Mouse (Mus musculus) kidney, embryonic 15.5 days (tissue): ENCODE results near the gene Pdcd11. TPM values are rescaled to one million over a fixed set of nuclear protein-coding genes. Genes with fewer than 3 reads are reported as not detected.

Experiments
- ATAC-seq: fragments of 200-750 bp; cut with Nextera tagmentation; replicated peaks from 2 replicates; pipeline ENCODE4 v1.8.0; 2017; ENCODE audit warnings: moderate TSS enrichment; ENCODE audit not compliant: low FRiP score
- H3K27ac ChIP-seq: fragments of 300-500 bp; sonication (generic); 2 replicates; pipeline ENCODE4 v1.5.1; 2015; ENCODE audit warnings: mild to moderate bottlenecking, inconsistent platforms
- H3K27me3 ChIP-seq: fragments of 300-500 bp; sonication (generic); 2 replicates; pipeline ENCODE4 v1.6.1; 2015; ENCODE audit warnings: inconsistent platforms
- H3K36me3 ChIP-seq: fragments of 300-500 bp; sonication (generic); 2 replicates; pipeline ENCODE4 v1.6.1; 2015; ENCODE audit warnings: inconsistent platforms
- H3K4me1 ChIP-seq: fragments of 300-500 bp; sonication (generic); 2 replicates; pipeline ENCODE4 v1.6.1; 2015; ENCODE audit warnings: inconsistent platforms
- H3K4me2 ChIP-seq: fragments of 300-500 bp; sonication (generic); 2 replicates; pipeline ENCODE4 v1.6.1; 2015; ENCODE audit warnings: moderate library complexity, mild to moderate bottlenecking, inconsistent platforms
- H3K4me3 ChIP-seq: fragments of 300-500 bp; sonication (generic); replicated peaks from 2 replicates; pipeline ENCODE4 v1.5.1; 2015; ENCODE audit warnings: mild to moderate bottlenecking, inconsistent platforms
- H3K9ac ChIP-seq: fragments of 300-500 bp; sonication (generic); 2 replicates; pipeline ENCODE4 v1.6.1; 2015; ENCODE audit warnings: mild to moderate bottlenecking, inconsistent platforms
- H3K9me3 ChIP-seq: fragments of 300-500 bp; sonication (generic); replicated peaks from 2 replicates; pipeline ENCODE4 v1.6.1; 2016; ENCODE audit warnings: inconsistent platforms
- WGBS: fragments of 180-500 bp; shearing (Covaris S2); methylation state at CpG from one replicate; pipeline ENCODE4 v1.1.7; 2015; ENCODE audit warnings: mixed read lengths; 5-methylcytosine and 5-hydroxymethylcytosine counted together
- polyA plus RNA-seq: library from polyadenylated mRNA; unstranded; fragments of >200 nt; fragmentation: Nextera tagmentation; extraction: Ambion mirVana; gene quantifications from 2 replicates; pipeline ENCODE4 v1.2.1, GENCODE M21; 2015

Pdcd11 gene
- 10.0 and 10.5 TPM in 2 replicates for polyA plus RNA-seq

DNA sequence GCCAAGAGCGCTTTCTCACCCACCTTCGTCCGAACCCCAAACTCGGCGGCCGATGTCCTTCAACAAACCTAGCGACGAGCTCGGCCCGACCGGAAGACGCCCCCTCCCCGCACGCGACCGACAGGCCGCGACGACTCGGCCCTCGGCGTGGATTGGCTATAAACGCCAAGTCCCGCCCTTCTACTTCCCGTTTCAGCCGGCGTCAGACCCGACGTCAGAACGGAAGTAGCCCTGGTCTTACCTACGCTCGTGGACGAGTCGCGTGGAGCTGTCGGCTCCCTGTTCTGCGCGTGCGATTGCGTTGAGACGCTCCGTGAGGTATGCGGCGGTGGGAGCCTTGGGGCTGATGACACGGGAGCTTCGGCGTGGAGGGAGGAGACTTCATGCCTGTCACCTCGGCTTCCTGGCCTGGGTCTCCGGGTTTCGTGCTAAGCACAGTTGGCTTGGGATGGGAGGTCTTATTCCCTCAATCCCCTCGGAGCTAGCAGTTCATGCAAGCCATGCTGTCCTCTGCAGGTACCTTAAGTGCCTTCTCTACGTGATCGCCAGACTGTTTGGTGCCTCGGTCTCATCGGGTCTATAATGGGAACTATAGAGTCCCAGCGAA is at the start of gene Pdcd11, which contains the start of gene Usmg5:
Gene Pdcd11, plus strand, starts transcription at position 219 of the 607 bp plus-strand sequence.
Gene Usmg5, minus strand, starts transcription at position 98 of the 607 bp plus-strand sequence.
- peak within 1 kb of the TSS; percentile 98 for H3K9ac ChIP-seq
- H3K4me2 ChIP-seq: peak within 1 kb of the TSS; percentile 77
- peak; percentile 100 for ATAC-seq
- H3K4me1 ChIP-seq: peaks cover 19% of the 10 kb centered on the region
- H3K27ac ChIP-seq: peak within 1 kb of the TSS; percentile 91
- H3K9me3 ChIP-seq: no peaks in the 10 kb centered on the region
- peak within 1 kb of the TSS; percentile 90 for H3K4me3 ChIP-seq
- H3K36me3 ChIP-seq: peaks cover 54% of the 10 kb centered on the region
- WGBS: under 1% methylated on average over 56 of the region's 56 CpGs
- H3K27me3 ChIP-seq: no peaks in the 10 kb centered on the region

DNA sequence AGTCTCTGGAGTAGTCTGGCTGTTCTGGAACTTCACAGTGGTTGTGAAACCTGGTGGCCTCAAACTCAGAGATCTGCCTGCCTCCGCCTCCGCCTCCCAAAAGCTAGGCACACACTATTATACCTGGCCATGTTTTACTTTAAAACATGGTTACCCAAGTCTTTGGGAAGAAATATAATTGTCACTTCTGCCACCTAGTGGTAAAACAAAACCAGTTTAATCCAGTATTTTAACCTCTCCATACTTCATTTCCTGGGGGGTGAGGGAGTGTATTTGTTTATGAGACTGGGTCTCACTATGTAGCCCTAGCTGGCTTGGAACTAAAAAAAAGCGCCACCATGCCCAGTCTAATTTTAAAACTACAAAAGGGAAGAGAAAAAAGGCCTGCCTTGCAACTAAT is 47.0 kb upstream of the Pdcd11 start:
- ATAC-seq: no peak
- 0 out of 2 replicates have a peak, but pooled peaks cover 4% of the 10 kb centered on the region for H3K4me1 ChIP-seq
- 84% methylated on average over 3 of the region's 3 CpGs for WGBS
- H3K4me2 ChIP-seq: no peak overlapping the region
- no peak overlapping the region for H3K27ac ChIP-seq
- peaks cover 76% of the 10 kb centered on the region for H3K36me3 ChIP-seq
- H3K9ac ChIP-seq: no peak overlapping the region
- no peaks in the 10 kb centered on the region for H3K27me3 ChIP-seq
- H3K9me3 ChIP-seq: no peaks in the 10 kb centered on the region
- no peak overlapping the region for H3K4me3 ChIP-seq

DNA sequence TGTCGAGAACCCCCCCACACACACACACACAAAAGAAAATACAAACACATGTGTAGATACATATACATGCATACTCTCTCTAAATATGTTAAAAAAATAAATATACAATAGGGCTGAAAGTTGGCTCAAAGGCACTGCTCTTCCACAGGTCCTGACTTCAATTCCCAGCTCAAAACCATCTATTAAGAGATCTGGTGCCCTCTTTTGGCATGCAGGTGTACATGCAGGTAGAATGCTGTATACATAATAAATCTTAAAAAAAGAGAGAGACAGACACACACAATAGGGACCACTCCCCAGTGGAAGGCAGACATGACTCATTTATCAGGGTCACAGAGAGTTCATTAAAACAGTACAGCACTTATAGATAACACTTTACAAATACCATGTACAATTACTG is 44.2 kb upstream of the Pdcd11 start:
- no peak for ATAC-seq

DNA sequence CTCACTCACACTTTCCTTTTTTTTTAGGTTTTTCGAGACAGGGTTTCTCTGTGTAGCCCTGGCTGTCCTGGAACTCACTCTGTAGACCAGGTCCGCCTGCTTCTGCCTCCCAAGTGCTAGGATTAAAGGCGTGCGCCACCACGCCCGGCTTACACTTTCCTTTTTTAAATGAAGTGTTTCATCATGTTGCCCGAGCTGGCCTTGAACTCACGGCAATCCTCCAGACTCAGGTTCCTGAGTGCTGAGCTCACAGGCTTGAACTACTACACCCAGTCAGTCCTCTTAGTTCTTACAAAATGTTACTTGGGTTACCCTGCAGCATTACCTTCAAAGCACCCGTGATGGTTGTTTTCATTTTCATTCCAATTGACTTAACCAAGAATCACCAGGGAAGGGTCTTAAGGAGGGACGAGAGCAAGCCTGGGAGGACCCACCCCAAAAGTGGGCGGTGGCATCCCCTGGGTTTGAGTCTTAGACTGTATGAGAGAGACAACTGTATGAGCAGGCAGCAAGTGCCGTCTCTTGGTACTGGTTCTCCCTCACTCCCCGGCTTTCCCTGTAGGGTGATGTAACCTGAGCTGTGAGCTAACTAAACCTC is 43.2 kb upstream of the Pdcd11 start:
- Histone ChIP-seq H3K36me3 (peaks cover 42% of the 10 kb centered on the region), H3K9ac (no peak overlapping the region), H3K4me2 (no peak overlapping the region), H3K27ac (no peak overlapping the region), H3K4me1 (peaks cover 20% of the 10 kb centered on the region), H3K9me3 (no peaks in the 10 kb centered on the region), H3K4me3 (no peak overlapping the region), H3K27me3 (no peaks in the 10 kb centered on the region)
- 84% methylated on average over 13 of the region's 13 CpGs for WGBS
- no peak for ATAC-seq

More for the DNA sequence above, 44.2 kb upstream of the Pdcd11 start:
- H3K9ac ChIP-seq: no peak overlapping the region
- H3K27me3 ChIP-seq: no peaks in the 10 kb centered on the region
- H3K4me3 ChIP-seq: no peak overlapping the region
- H3K36me3 ChIP-seq: peaks cover 52% of the 10 kb centered on the region
- no peak overlapping the region for H3K27ac ChIP-seq
- no peak overlapping the region for H3K4me2 ChIP-seq
- peaks cover 20% of the 10 kb centered on the region for H3K4me1 ChIP-seq
- H3K9me3 ChIP-seq: no peaks in the 10 kb centered on the region
- WGBS: 93% methylated on average over 1 of the region's 1 CpGs

DNA sequence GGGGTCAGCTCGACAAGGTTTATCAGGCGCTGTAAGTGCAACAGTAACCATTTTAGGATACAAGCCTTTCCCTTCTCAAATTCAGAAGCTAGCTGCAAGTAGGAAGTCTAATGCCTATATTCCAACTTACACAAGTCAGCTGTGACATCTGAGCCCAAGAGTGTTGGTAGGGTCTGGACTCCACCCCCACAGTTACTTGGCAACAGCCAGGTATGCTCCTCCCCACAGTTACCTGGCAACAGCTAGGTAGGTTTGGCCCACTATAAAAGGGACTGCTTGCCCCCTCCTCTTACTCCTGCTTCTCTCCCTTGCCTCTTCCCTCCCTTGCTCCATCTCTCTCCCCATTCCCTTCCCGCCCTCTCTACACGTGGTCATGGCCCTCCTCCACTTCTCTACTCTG is 41.5 kb upstream of the Pdcd11 start:
- H3K9me3 ChIP-seq: no peaks in the 10 kb centered on the region
- H3K27me3 ChIP-seq: no peaks in the 10 kb centered on the region
- WGBS: 65% methylated on average over 4 of the region's 4 CpGs
- ATAC-seq: no peak
- H3K9ac ChIP-seq: 0 out of 2 replicates have a peak overlapping the region, but pooled peaks have one; percentile 91
- peak overlapping the region; percentile 87 for H3K4me3 ChIP-seq
- H3K4me1 ChIP-seq: peaks cover 20% of the 10 kb centered on the region
- no peak overlapping the region for H3K27ac ChIP-seq
- H3K36me3 ChIP-seq: peaks cover 35% of the 10 kb centered on the region
- peak overlapping the region; percentile 81 for H3K4me2 ChIP-seq

DNA sequence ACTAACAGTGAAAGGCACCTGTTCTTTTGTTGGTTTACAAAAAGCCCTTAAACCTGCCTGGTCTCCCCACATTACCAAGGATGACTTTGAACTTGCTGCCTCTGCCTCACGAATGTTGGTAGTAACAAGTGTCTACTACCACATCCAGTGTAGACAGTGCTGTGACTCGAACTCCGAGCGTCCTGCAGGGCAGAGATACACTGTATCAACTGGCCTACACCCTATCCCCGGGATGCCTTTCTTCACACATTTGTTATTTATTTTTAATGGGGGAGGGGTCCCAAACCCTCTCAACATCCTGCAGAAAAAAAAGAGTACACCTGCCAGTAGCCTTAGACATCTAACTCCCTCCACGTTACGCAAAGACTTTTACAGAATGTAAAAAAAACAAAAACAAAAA is 40.7 kb upstream of the Pdcd11 start:
- H3K27ac ChIP-seq: peak overlapping the region; percentile 97
- no peak for ATAC-seq
- peaks cover 31% of the 10 kb centered on the region for H3K36me3 ChIP-seq
- H3K27me3 ChIP-seq: no peaks in the 10 kb centered on the region
- H3K4me3 ChIP-seq: peak overlapping the region; percentile 87
- peaks cover 20% of the 10 kb centered on the region for H3K4me1 ChIP-seq
- peak overlapping the region; percentile 81 for H3K4me2 ChIP-seq
- WGBS: 3% methylated on average over 7 of the region's 7 CpGs
- peak overlapping the region; percentile 91 for H3K9ac ChIP-seq
- no peaks in the 10 kb centered on the region for H3K9me3 ChIP-seq

DNA sequence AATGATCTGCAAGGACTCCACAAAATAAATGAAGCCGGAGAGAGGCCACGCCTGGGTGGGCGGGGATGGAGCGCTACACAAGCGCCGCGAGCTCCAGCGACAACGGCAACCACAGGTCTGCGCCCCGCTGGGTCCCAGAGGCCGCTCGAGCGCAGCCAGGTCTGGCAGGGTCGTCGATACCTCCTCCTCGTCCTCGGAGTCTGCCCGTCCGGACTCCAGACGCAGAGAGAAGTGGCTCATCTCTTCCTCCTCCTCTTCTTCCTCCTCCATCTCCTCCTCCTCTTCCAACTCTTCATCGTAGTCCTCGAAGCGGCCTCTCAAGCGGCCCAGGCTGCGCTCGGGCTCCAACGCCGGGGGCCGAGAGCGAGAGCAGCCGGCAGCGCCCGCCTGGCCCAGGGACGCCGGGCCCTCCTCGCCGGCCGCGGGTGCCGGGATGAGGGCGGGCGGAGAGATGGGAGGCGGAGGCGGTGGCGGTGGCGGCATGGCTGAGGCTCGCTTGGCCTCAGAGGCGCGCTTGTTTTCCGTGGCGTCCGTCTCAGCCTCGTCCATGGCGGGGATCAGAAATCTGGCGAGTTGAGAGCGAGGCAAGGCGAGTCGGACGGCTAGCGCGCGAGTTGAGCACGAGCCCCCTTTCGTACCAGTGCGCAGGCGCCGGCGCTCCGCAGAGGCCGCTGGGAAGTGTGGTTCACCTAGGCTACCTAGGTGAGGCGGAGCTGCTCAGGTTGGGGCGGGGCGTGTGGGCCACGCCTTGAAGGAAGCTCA is 40.1 kb upstream of the Pdcd11 start, which contains the start of gene Pcgf6:
Gene Pcgf6, minus strand, starts transcription at position 636 of the 762 bp plus-strand sequence.
- no peaks in the 10 kb centered on the region for H3K27me3 ChIP-seq
- peak within 1 kb of the TSS; percentile 87 for H3K4me3 ChIP-seq
- H3K27ac ChIP-seq: peak within 1 kb of the TSS; percentile 97
- H3K36me3 ChIP-seq: peaks cover 26% of the 10 kb centered on the region
- H3K9me3 ChIP-seq: no peaks in the 10 kb centered on the region
- peak; percentile 92 for ATAC-seq
- WGBS: under 1% methylated on average over 75 of the region's 75 CpGs
- H3K4me2 ChIP-seq: peak within 1 kb of the TSS; percentile 81
- H3K9ac ChIP-seq: peak within 1 kb of the TSS; percentile 91
- peaks cover 20% of the 10 kb centered on the region for H3K4me1 ChIP-seq

DNA sequence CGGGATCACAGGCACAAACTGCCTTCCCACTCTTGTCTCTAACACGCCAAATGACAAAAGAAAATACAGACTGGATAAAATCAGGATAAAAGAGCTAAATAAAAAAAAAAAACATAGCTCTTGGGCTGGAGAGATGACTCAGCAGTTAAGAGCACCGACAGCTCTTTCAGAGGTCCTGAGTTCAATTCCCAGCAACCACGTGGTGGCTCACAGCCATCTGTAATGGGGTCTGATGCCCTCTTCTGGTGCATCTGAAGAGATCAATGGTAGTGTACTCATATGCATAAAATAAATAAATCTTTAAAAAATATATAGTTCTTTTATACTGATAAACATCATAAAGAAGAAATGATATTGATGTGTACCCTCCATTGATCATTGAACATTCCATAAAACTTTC is 37.6 kb upstream of the Pdcd11 start:
- no peak overlapping the region for H3K4me3 ChIP-seq

DNA sequence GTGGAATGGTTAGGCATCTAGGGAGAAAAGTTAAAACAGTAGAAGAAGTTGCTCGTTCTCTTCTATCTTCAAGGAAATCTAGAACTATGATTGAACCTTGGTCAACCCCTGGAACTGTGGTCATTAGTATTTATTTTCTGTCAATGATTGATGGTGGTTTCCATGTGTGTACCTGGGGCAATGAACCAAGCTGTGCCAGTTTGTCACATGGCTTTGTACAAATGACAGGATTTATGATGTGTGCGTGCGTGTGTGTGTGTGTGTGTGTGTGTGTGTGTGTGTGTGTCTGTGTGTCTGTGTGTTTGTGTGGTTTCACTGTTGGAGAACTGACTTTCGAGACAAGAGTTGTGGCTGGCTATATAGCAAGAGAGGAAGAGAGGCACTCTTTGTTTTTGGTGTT is 37.1 kb upstream of the Pdcd11 start:
- Histone ChIP-seq H3K4me1 (peaks cover 16% of the 10 kb centered on the region), H3K36me3 (peaks cover under 1% of the 10 kb centered on the region; the same call in 1 of the 2 replicates), H3K27me3 (no peaks in the 10 kb centered on the region), H3K27ac (peak overlapping the region; percentile 78), H3K4me2 (no peak overlapping the region), H3K9me3 (no peaks in the 10 kb centered on the region), H3K9ac (no peak overlapping the region), H3K4me3 (no peak overlapping the region)
- no peak; the same call in 1 of the 2 replicates for ATAC-seq
- 79% methylated on average over 4 of the region's 4 CpGs for WGBS

More for the DNA sequence above, 37.6 kb upstream of the Pdcd11 start:
- H3K4me1 ChIP-seq: peaks cover 20% of the 10 kb centered on the region
- H3K27me3 ChIP-seq: no peaks in the 10 kb centered on the region
- peaks cover 4% of the 10 kb centered on the region; the same call in 1 of the 2 replicates for H3K36me3 ChIP-seq
- H3K9me3 ChIP-seq: no peaks in the 10 kb centered on the region
- no peak overlapping the region for H3K9ac ChIP-seq
- H3K4me2 ChIP-seq: no peak overlapping the region
- peak overlapping the region; percentile 78 for H3K27ac ChIP-seq
- ATAC-seq: no peak
- WGBS: 78% methylated on average over 4 of the region's 4 CpGs

DNA sequence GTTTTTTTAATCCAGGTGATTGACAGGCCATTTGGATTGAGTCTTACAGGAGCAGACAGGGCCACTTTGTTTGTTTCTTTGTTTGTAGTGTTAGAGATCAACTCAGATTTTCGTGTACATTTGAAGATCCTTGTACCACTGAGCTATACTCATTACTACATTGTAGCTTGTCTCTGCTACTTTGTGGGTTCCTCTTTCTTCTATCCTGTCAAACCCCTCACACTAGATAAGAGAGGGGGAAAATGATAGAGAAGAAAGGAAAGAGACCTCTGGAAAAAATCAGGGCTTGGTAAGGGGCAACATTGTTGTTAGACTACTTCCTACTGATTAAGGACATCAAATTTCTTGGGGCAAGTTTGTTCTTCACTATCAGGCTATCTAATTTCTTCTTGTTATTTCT is 32.9 kb upstream of the Pdcd11 start:
- Histone ChIP-seq H3K9me3 (no peaks in the 10 kb centered on the region), H3K36me3 (no peaks in the 10 kb centered on the region), H3K27me3 (no peaks in the 10 kb centered on the region), H3K4me2 (no peak overlapping the region), H3K27ac (no peak overlapping the region), H3K4me1 (no peaks in the 10 kb centered on the region), H3K4me3 (no peak overlapping the region), H3K9ac (no peak overlapping the region)
- no peak for ATAC-seq
- WGBS: 83% methylated on average over 1 of the region's 1 CpGs

DNA sequence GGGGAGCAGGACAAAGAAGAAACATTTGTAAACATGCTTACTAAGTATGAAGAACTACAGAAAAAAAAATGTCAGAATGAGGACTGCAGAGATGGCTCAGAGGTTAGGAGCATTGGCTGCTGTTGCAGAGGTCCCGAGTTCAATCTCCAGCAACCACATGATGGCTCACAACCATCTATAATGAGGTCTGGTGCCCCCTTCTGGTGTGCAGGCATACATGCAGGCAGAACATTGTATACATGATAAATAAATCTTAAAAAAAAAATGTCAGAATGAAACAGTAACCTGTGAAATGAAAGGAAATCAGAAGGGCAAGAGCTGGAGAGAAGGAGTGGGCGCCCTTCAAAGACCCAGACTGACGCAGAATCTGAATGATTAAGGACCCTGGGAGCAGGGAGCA is 24.7 kb upstream of the Pdcd11 start:
- ATAC-seq: no peak
- 94% methylated on average over 3 of the region's 3 CpGs for WGBS

More for the DNA sequence above, 24.7 kb upstream of the Pdcd11 start:
- Histone ChIP-seq H3K4me2 (no peak overlapping the region), H3K27me3 (no peaks in the 10 kb centered on the region), H3K9ac (no peak overlapping the region), H3K4me1 (peaks cover 18% of the 10 kb centered on the region), H3K4me3 (no peak overlapping the region), H3K27ac (no peak overlapping the region), H3K9me3 (no peaks in the 10 kb centered on the region), H3K36me3 (peaks cover 4% of the 10 kb centered on the region)
